Comparison of ENCODE assay signal across 8 mouse cellular contexts in the genomic region with DNA sequence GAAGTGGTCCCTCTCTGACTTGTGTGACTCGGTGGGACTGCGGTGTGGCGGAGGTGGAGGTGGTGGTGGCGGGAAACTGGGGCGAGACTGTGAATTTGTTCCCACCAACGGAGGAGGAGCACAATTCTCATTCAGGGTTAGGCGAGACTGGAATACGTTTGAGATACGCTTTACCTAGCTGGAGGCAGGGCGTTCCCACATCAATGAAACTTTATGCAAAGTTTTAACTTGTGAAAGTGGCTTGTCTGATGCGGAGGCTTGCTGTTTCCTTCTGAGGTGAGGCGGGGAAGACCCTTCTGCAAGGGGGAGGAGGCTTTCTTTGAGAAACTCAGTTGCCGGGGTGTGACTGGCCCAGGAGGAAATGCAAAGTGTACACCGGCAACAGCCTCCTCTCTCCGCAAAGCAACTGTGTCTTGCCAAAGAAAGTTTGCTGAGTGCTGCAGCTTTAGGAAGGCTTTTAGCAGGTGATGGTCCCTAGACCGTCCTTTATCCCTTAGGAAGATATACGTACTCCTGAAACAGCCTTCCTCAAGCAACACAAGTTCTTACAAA. TPM values are rescaled to one million over a fixed set of nuclear protein-coding genes. Genes with fewer than 3 reads are reported as not detected.
DNase-seq lines count a peak whose midpoint lies in the region; ATAC-seq and TF ChIP-seq lines count a peak whose summit lies in the region.

No protein-coding gene starts in this region.

- 6% methylated on average over 17 of the region's 17 CpGs for WGBS in kidney, adult 2 months
- 5% methylated on average over 17 of the region's 17 CpGs for WGBS in intestine, postnatal 0 days
- 4% methylated on average over 17 of the region's 17 CpGs for WGBS in midbrain, embryonic 14.5 days

- peak; percentile 2 for TF ChIP-seq POLR2A in kidney, adult 2 months (IDR thresholded peaks at IDR 0.05; ENCODE audit: low read depth, low read length)

- 0 out of 2 replicates have a peak, but pooled peaks cover 3% of the 10 kb centered on the region for H3K4me1 ChIP-seq in kidney, adult 2 months (ENCODE audit: control insufficient read depth, insufficient read depth, low read length)
- H3K4me1 ChIP-seq in G1E (ENCODE audit: insufficient read depth, low read depth, low read length) = peaks cover 42% of the 10 kb centered on the region
- H3K4me1 ChIP-seq in intestine, postnatal 0 days (replicated peaks; ENCODE audit: control insufficient read depth, insufficient read depth, low read length) = 0 out of 2 replicates have a peak, but pooled peaks cover 7% of the 10 kb centered on the region
- H3K4me1 ChIP-seq in midbrain, embryonic 14.5 days (ENCODE audit: control insufficient read depth, insufficient read depth, low read length) = peaks cover 11% of the 10 kb centered on the region

- no peaks in the 10 kb centered on the region for H3K36me3 ChIP-seq in kidney, adult 2 months (ENCODE audit: control insufficient read depth, insufficient read depth, low read length)
- H3K36me3 ChIP-seq in G1E (replicated peaks) = peaks cover 4% of the 10 kb centered on the region
- H3K36me3 ChIP-seq in intestine, postnatal 0 days (ENCODE audit: control insufficient read depth, insufficient read depth) = no peaks in the 10 kb centered on the region
- no peaks in the 10 kb centered on the region for H3K36me3 ChIP-seq in midbrain, embryonic 14.5 days (ENCODE audit: control insufficient read depth, insufficient read depth, low read length)

- no peaks in the 10 kb centered on the region for H3K27me3 ChIP-seq in kidney, adult 2 months (replicated peaks; ENCODE audit: control insufficient read depth, insufficient read depth, low read length)
- H3K27me3 ChIP-seq in G1E (ENCODE audit: insufficient read depth, low read length) = no peaks in the 10 kb centered on the region
- H3K27me3 ChIP-seq in intestine, postnatal 0 days (replicated peaks; ENCODE audit: control insufficient read depth, insufficient read depth, low read length) = no peaks in the 10 kb centered on the region
- H3K27me3 ChIP-seq in midbrain, embryonic 14.5 days (ENCODE audit: control insufficient read depth, insufficient read depth, low read length) = peaks cover 21% of the 10 kb centered on the region

- peak overlapping the region; percentile 84 for H3K27ac ChIP-seq in kidney, adult 2 months (ENCODE audit: insufficient read depth, low read depth, low read length)
- H3K27ac ChIP-seq in intestine, postnatal 0 days (ENCODE audit: low read depth, low read length) = peak overlapping the region; percentile 95
- no peak overlapping the region for H3K27ac ChIP-seq in midbrain, embryonic 14.5 days (replicated peaks; ENCODE audit: low read depth, low read length)

- H3K4me3 ChIP-seq in kidney, adult 2 months (ENCODE audit: insufficient read depth, low read depth, low read length) = peak overlapping the region; percentile 97
- H3K4me3 ChIP-seq in G1E (ENCODE audit: low read depth, low read length) = peak overlapping the region; percentile 93
- peak overlapping the region; percentile 74 for H3K4me3 ChIP-seq in intestine, postnatal 0 days (ENCODE audit: low read depth, low read length)
- H3K4me3 ChIP-seq in midbrain, embryonic 14.5 days (replicated peaks; ENCODE audit: low read depth, low read length) = peak overlapping the region; percentile 73

- no peak for TF ChIP-seq CTCF in kidney, adult 2 months (conservative IDR thresholded peaks at IDR 0.05; ENCODE audit: insufficient read depth, insufficient read length, low read depth, low read length)
- no peak for TF ChIP-seq CTCF in G1E (IDR thresholded peaks at IDR 0.05; ENCODE audit: low read depth, low read length)
- TF ChIP-seq CTCF in intestine, postnatal 0 days (IDR thresholded peaks at IDR 0.05; ENCODE audit: low read depth) = no peak

- no peak for DNase-seq in kidney, adult 2 months
- DNase-seq in kidney, adult 9 months = no peak
- DNase-seq in G1E (ENCODE audit: low spot score) = peak; percentile 32
- peak; percentile 37 for DNase-seq in midbrain, embryonic 14.5 days
- DNase-seq in thymus, postnatal 25 days = peak; percentile 78
- no peak for DNase-seq in retina, postnatal 1 day

- peak overlapping the region; percentile 95 for H3K4me2 ChIP-seq in intestine, postnatal 0 days (replicated peaks; ENCODE audit: low read depth)
- H3K4me2 ChIP-seq in midbrain, embryonic 14.5 days (ENCODE audit: low read length) = peak overlapping the region; percentile 96

- H3K9ac ChIP-seq in intestine, postnatal 0 days (ENCODE audit: low read depth, low read length) = peak overlapping the region; percentile 90
- peak overlapping the region; percentile 77 for H3K9ac ChIP-seq in midbrain, embryonic 14.5 days (replicated peaks; ENCODE audit: low read length)

- peak; percentile 40 for ATAC-seq in G1E (ENCODE audit: extremely low read depth, insufficient number of reproducible peaks, low FRiP score, poor library complexity, severe bottlenecking)
- peak; percentile 45 for ATAC-seq in erythroid progenitor cell, adult 5-6 weeks (replicated peaks; ENCODE audit: low FRiP score, poor library complexity, severe bottlenecking)
- no peak; the same call in 1 of the 2 replicates for ATAC-seq in intestine, postnatal 0 days
- no peak for ATAC-seq in midbrain, embryonic 14.5 days (ENCODE audit: low FRiP score, low TSS enrichment)

- H3K9me3 ChIP-seq in G1E (replicated peaks) = no peaks in the 10 kb centered on the region
- no peaks in the 10 kb centered on the region for H3K9me3 ChIP-seq in intestine, postnatal 0 days (ENCODE audit: control insufficient read depth)
- H3K9me3 ChIP-seq in midbrain, embryonic 14.5 days (ENCODE audit: control insufficient read depth, low read length) = no peaks in the 10 kb centered on the region

RNA-seq across cellular contexts. Expression of a gene that starts 1.3 kb away (rescaled TPM):
- polyA plus RNA-seq in kidney, adult 2 months (2012; rRNA removed) = 12.5 and 17.2 TPM in 2 replicates
- total RNA-seq in G1E (2014; fragmentation: Nextera tagmentation) (31.7 and 33.3 TPM in 2 replicates), G1E (2017) (37.0 and 42.0 TPM in 2 replicates)
- 6.1 and 6.2 TPM in 2 replicates for polyA plus RNA-seq in G1E (2012)
- 5.8 and 5.9 TPM in 2 replicates for total RNA-seq in erythroid progenitor cell, adult 5-6 weeks (2015; ENCODE audit: low replicate concordance)
- total RNA-seq in erythroid progenitor cell, adult 5-6 weeks (2017; ENCODE audit: low replicate concordance) = 3.2 and 8.9 TPM in 2 replicates
- polyA plus RNA-seq in intestine, postnatal 0 days (2015; fragmentation: Nextera tagmentation; extraction: Ambion mirVana) = 26.0 and 26.2 TPM in 2 replicates
- polyA plus RNA-seq in midbrain, embryonic 14.5 days (2014; fragmentation: Nextera tagmentation; extraction: Ambion mirVana) = 12.1 and 13.7 TPM in 2 replicates

Comparison
In these comparisons a context has a peak if more than half of its experiments do, and no peak if none do; other contexts are left out.
1. DNase-seq: peak in G1E (single experiment), midbrain, embryonic 14.5 days (single experiment) and thymus, postnatal 25 days (single experiment); none in kidney, adult 2 months (single experiment), kidney, adult 9 months (single experiment) and retina, postnatal 1 day (single experiment).
2. ATAC-seq: peak in G1E (single experiment) and erythroid progenitor cell, adult 5-6 weeks (single experiment); none in intestine, postnatal 0 days (single experiment) and midbrain, embryonic 14.5 days (single experiment).
3. Peak in every context shown above with its lines, with median percentiles within 50 percentile points of each other: H3K4me3 ChIP-seq.